Mouse (Mus musculus): Measurements from ENCODE around the gene Fam118a. TPM values are rescaled to one million over a fixed set of nuclear protein-coding genes. Genes with fewer than 3 reads are reported as not detected.

Gene Fam118a
- polyA plus RNA-seq, 1 experiment, result 24.5 TPM

- no peak overlapping the region for H3ac ChIP-seq (ENCODE audit: control insufficient read depth, insufficient read length, low read depth)
- TF ChIP-seq MYOD1 (IDR thresholded peaks at IDR 0.05; ENCODE audit: control insufficient read depth, insufficient read length, low read depth) (no peak), USF1 (IDR thresholded peaks at IDR 0.05; ENCODE audit: low read depth) (no peak), MAX (IDR thresholded peaks at IDR 0.05) (no peak), CTCF (IDR thresholded peaks at IDR 0.05; ENCODE audit: control insufficient read depth, insufficient read depth, insufficient read length) (no peak), MYOG (IDR thresholded peaks at IDR 0.05; ENCODE audit: control insufficient read depth, extremely low read depth, insufficient read length) (no peak)
- H3K79me3 ChIP-seq (ENCODE audit: low read depth), result peaks cover 33% of the 10 kb centered on the region
- no peak overlapping the region for H3K4me3 ChIP-seq (ENCODE audit: insufficient read depth, poor library complexity, severe bottlenecking)
- H3K36me3 ChIP-seq (ENCODE audit: control insufficient read depth, insufficient read depth), result peaks cover 37% of the 10 kb centered on the region
- peaks cover 52% of the 10 kb centered on the region for H3K79me2 ChIP-seq (ENCODE audit: control insufficient read depth, insufficient read depth)
- H3K27me3 ChIP-seq (ENCODE audit: control insufficient read depth, insufficient read depth, insufficient read length), result no peaks in the 10 kb centered on the region
Observed at GRCm38 (mm10) chr15:85043761-85044160, 15.0 kb downstream of the Fam118a start.

- TF ChIP-seq CEBPB (IDR thresholded peaks at IDR 0.05; ENCODE audit: low read depth), result no peak
- no peak for TF ChIP-seq CTCF (IDR thresholded peaks at IDR 0.05; ENCODE audit: control insufficient read depth, insufficient read depth, insufficient read length)
- TF ChIP-seq MYOG (IDR thresholded peaks at IDR 0.05; ENCODE audit: control insufficient read depth, extremely low read depth, insufficient read length), result no peak
- TF ChIP-seq MAX (IDR thresholded peaks at IDR 0.05), result no peak
- TF ChIP-seq USF1 (IDR thresholded peaks at IDR 0.05; ENCODE audit: low read depth), result no peak
- peaks cover 63% of the 10 kb centered on the region for H3K36me3 ChIP-seq (ENCODE audit: control insufficient read depth, insufficient read depth)
Observed at GRCm38 (mm10) chr15:85046230-85046950, 17.6 kb downstream of the Fam118a start.

DNA sequence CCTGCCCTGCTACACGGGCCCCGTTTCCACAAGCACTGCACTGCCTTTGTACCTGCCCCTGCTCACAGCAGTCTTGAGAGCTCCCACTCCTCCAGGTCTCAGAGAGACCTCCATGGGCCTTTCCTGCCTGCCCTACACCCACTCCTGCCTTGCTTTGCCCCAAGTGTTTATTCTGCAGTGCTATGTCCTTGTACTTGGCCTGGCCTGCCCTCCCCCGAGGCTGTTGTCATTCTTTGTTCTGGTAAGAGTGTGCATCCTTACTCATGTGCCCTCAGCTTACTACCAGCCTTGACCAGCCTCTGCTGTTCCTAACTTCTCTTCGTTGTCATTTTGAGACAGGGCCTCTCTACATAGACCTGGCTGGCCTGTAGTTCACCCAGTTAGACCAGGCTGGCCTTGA is 19.1 kb downstream of the Fam118a start:
- H3K36me3 ChIP-seq (ENCODE audit: control insufficient read depth, insufficient read depth), result peaks cover 76% of the 10 kb centered on the region
- H3K79me3 ChIP-seq (ENCODE audit: low read depth), result peaks cover 13% of the 10 kb centered on the region
- TF ChIP-seq MYOD1 (IDR thresholded peaks at IDR 0.05; ENCODE audit: control insufficient read depth, insufficient read length, low read depth) (no peak), MAX (IDR thresholded peaks at IDR 0.05) (no peak), CEBPB (IDR thresholded peaks at IDR 0.05; ENCODE audit: low read depth) (no peak), MYOG (IDR thresholded peaks at IDR 0.05; ENCODE audit: control insufficient read depth, extremely low read depth, insufficient read length) (no peak), USF1 (IDR thresholded peaks at IDR 0.05; ENCODE audit: low read depth) (no peak), FOSL1 (IDR thresholded peaks at IDR 0.05; ENCODE audit: insufficient read depth, low read length, poor library complexity, severe bottlenecking) (no peak), CTCF (IDR thresholded peaks at IDR 0.05; ENCODE audit: control insufficient read depth, insufficient read depth, insufficient read length) (no peak)
- H3K4me3 ChIP-seq (ENCODE audit: insufficient read depth, poor library complexity, severe bottlenecking), result no peak overlapping the region
- H3ac ChIP-seq (ENCODE audit: control insufficient read depth, insufficient read length, low read depth), result no peak overlapping the region
- peaks cover 19% of the 10 kb centered on the region for H3K79me2 ChIP-seq (ENCODE audit: control insufficient read depth, insufficient read depth)
- H3K27me3 ChIP-seq (ENCODE audit: control insufficient read depth, insufficient read depth, insufficient read length), result no peaks in the 10 kb centered on the region

More at GRCm38 (mm10) chr15:85046230-85046950, 17.6 kb downstream of the Fam118a start:
- Histone ChIP-seq H3K4me3 (ENCODE audit: insufficient read depth, poor library complexity, severe bottlenecking) (no peak overlapping the region), H3ac (ENCODE audit: control insufficient read depth, insufficient read length, low read depth) (no peak overlapping the region), H3K79me3 (ENCODE audit: low read depth) (peaks cover 18% of the 10 kb centered on the region), H3K27me3 (ENCODE audit: control insufficient read depth, insufficient read depth, insufficient read length) (no peaks in the 10 kb centered on the region), H3K79me2 (ENCODE audit: control insufficient read depth, insufficient read depth) (peaks cover 26% of the 10 kb centered on the region)

DNA sequence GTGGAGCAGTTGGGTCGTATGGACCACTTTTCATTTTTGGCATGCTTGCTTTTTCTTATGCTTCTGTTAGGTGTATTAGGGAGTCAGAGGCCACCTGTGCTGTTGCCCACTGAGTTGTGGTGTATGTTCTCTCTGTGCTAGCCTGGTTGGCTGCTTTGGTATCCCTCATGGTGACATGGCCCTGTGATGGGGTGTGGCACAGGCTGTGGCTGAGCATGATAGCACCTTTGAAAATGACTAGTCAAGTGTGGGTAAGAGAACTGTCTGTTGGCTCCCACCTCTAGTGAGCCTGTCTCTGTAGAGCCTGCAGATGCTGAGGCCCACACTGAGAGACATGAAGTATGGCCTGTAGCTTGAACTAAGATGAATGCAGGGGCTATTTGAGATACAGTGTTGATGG is 21.0 kb downstream of the Fam118a start:
- no peaks in the 10 kb centered on the region for H3K79me3 ChIP-seq (ENCODE audit: low read depth)
- H3K27me3 ChIP-seq (ENCODE audit: control insufficient read depth, insufficient read depth, insufficient read length), result no peaks in the 10 kb centered on the region
- peaks cover under 1% of the 10 kb centered on the region for H3K79me2 ChIP-seq (ENCODE audit: control insufficient read depth, insufficient read depth)
- no peak for TF ChIP-seq MYOG (IDR thresholded peaks at IDR 0.05; ENCODE audit: control insufficient read depth, extremely low read depth, insufficient read length)
- H3K36me3 ChIP-seq (ENCODE audit: control insufficient read depth, insufficient read depth), result peaks cover 86% of the 10 kb centered on the region
- H3ac ChIP-seq (ENCODE audit: control insufficient read depth, insufficient read length, low read depth), result no peak overlapping the region
- H3K4me3 ChIP-seq (ENCODE audit: insufficient read depth, poor library complexity, severe bottlenecking), result no peak overlapping the region

DNA sequence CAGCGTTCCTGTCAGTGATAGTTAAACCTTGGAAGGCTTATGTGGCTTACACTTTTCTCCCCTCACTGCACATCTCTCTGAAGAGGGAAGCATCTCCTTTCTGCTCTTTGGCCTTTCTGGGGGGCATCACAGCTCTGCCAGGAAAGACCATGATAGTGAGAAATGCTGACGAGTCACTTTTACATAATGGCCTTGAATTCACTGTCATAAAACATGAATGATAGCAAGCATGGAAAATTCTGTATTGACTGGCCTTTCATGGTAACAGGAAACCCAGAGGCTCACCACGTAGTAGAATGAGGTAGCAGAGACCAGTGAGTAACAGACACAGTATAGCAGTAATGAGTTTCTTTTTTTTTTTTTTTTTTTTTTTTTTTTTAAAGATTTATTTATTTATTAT is 25.4 kb downstream of the Fam118a start:
- Histone ChIP-seq H3K27me3 (ENCODE audit: control insufficient read depth, insufficient read depth, insufficient read length) (no peaks in the 10 kb centered on the region), H3ac (ENCODE audit: control insufficient read depth, insufficient read length, low read depth) (no peak overlapping the region), H3K36me3 (ENCODE audit: control insufficient read depth, insufficient read depth) (peaks cover 80% of the 10 kb centered on the region), H3K79me2 (ENCODE audit: control insufficient read depth, insufficient read depth) (no peaks in the 10 kb centered on the region), H3K79me3 (ENCODE audit: low read depth) (no peaks in the 10 kb centered on the region), H3K4me3 (ENCODE audit: insufficient read depth, poor library complexity, severe bottlenecking) (no peak overlapping the region)
- TF ChIP-seq CTCF (IDR thresholded peaks at IDR 0.05; ENCODE audit: control insufficient read depth, insufficient read depth, insufficient read length) (no peak), MYOD1 (IDR thresholded peaks at IDR 0.05; ENCODE audit: control insufficient read depth, insufficient read length, low read depth) (no peak), CEBPB (IDR thresholded peaks at IDR 0.05; ENCODE audit: low read depth) (no peak), FOSL1 (IDR thresholded peaks at IDR 0.05; ENCODE audit: insufficient read depth, low read length, poor library complexity, severe bottlenecking) (no peak), MYOG (IDR thresholded peaks at IDR 0.05; ENCODE audit: control insufficient read depth, extremely low read depth, insufficient read length) (no peak), MAX (IDR thresholded peaks at IDR 0.05) (no peak), USF1 (IDR thresholded peaks at IDR 0.05; ENCODE audit: low read depth) (no peak)

- Histone ChIP-seq H3K79me3 (ENCODE audit: low read depth) (no peaks in the 10 kb centered on the region), H3K4me3 (ENCODE audit: insufficient read depth, poor library complexity, severe bottlenecking) (no peak overlapping the region), H3K36me3 (ENCODE audit: control insufficient read depth, insufficient read depth) (peaks cover 80% of the 10 kb centered on the region), H3K27me3 (ENCODE audit: control insufficient read depth, insufficient read depth, insufficient read length) (no peaks in the 10 kb centered on the region), H3K79me2 (ENCODE audit: control insufficient read depth, insufficient read depth) (no peaks in the 10 kb centered on the region), H3ac (ENCODE audit: control insufficient read depth, insufficient read length, low read depth) (no peak overlapping the region)
- TF ChIP-seq MYOG (IDR thresholded peaks at IDR 0.05; ENCODE audit: control insufficient read depth, extremely low read depth, insufficient read length) (no peak), USF1 (IDR thresholded peaks at IDR 0.05; ENCODE audit: low read depth) (no peak), MYOD1 (IDR thresholded peaks at IDR 0.05; ENCODE audit: control insufficient read depth, insufficient read length, low read depth) (no peak)
Observed at GRCm38 (mm10) chr15:85055186-85055585, 26.4 kb downstream of the Fam118a start.
